Mouse (Mus musculus): Measurements from ENCODE around the gene Tstd1. TPM values are rescaled to one million over a fixed set of nuclear protein-coding genes. Genes with fewer than 3 reads are reported as not detected.

Gene Tstd1
- polyA plus RNA-seq (2014; fragmentation: Nextera tagmentation; extraction: Ambion mirVana): 3.2 and 3.3 TPM in 2 replicates

DNA sequence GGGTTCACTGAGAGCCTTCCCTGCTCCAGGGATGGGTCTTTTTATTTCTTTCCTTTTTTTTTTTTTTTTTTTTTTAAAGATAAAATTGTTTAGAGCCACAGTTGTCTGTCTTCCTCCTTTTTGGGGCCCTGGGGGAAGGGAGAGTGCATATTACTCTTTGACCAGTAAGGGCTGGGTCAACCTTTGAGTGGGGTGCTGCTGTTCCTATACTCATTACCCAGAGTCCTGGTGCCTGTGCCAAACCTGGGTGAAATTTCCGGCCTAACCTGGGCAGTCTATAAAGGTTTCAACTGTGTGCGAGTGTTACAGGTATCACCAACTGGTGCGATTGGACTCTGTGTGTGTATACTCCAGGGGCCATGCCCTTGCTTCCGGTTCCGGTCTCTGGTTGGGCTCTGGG, at the start of gene Tstd1:
Gene Tstd1 (plus strand): TSS at position 213 of the 400 bp plus-strand sequence.
- Histone ChIP-seq H3K9ac (ENCODE audit: low read length) (no peak within 1 kb of the TSS), H3K4me3 (ENCODE audit: low read depth, low read length) (no peak within 1 kb of the TSS), H3K9me3 (ENCODE audit: control insufficient read depth, low read length) (no peaks in the 10 kb centered on the region), H3K4me2 (ENCODE audit: low read depth, severe bottlenecking) (no peak within 1 kb of the TSS), H3K27ac (replicated peaks; ENCODE audit: low read depth, low read length) (no peak within 1 kb of the TSS), H3K4me1 (ENCODE audit: control insufficient read depth, insufficient read depth, low read length) (no peaks in the 10 kb centered on the region), H3K27me3 (ENCODE audit: control insufficient read depth, insufficient read depth, low read length) (no peaks in the 10 kb centered on the region), H3K36me3 (ENCODE audit: control insufficient read depth, insufficient read depth, low read length) (peaks cover 21% of the 10 kb centered on the region)
- DNase-seq (ENCODE audit: low spot score) (no peak), ATAC-seq (ENCODE audit: insufficient number of reproducible peaks, low FRiP score, low TSS enrichment, low read depth) (no peak)
- 95% methylated on average over 5 of the region's 5 CpGs for WGBS

DNA sequence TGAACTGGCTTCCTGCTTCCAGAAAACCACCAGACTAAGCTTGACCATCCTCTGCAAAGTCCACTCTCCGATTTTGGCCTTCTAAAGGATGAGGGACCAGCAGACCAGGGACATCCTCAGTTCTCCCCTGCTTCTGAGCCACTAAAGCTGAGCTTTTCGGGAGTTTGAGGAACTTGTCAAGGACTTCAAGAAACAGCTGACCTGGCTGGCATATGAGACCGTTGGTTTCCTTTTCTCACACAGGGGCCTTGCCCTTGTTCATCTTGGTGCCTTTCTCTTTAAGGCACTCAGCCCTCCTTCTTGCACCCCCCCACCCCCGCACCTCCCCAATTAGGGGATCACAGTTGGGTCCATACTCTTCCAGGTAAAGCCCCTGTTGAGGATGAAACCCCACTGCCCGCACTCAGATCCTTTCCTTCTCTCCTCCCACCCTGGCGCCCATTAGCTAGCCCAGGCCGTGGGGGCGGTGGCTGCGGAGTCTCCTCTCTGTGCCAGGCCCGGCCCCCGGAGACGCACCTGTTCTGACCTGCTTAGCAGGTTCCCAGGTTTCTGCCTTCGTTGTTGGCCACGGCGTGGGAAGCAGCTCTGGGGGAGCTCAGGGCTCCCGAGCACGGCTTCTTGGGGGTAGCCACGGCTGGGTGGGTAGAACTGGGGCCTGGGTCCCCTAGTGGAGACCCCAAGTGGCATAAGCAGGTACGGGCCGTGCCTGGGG, 48.7 kb upstream of the Tstd1 start, which contains the start of gene Nectin4:
Gene Nectin4 (plus strand): TSS at position 255 of the 712 bp plus-strand sequence.
- DNase-seq (ENCODE audit: low spot score): no peak
- Histone ChIP-seq H3K9me3 (ENCODE audit: control insufficient read depth, low read length) (no peaks in the 10 kb centered on the region), H3K27me3 (ENCODE audit: control insufficient read depth, insufficient read depth, low read length) (no peaks in the 10 kb centered on the region), H3K4me2 (ENCODE audit: low read depth, severe bottlenecking) (no peak within 1 kb of the TSS), H3K27ac (replicated peaks; ENCODE audit: low read depth, low read length) (no peak within 1 kb of the TSS), H3K9ac (ENCODE audit: low read length) (no peak within 1 kb of the TSS), H3K4me1 (ENCODE audit: control insufficient read depth, insufficient read depth, low read length) (peaks cover 5% of the 10 kb centered on the region; the same call in 1 of the 2 replicates), H3K4me3 (ENCODE audit: low read depth, low read length) (no peak within 1 kb of the TSS), H3K36me3 (ENCODE audit: control insufficient read depth, insufficient read depth, low read length) (no peaks in the 10 kb centered on the region)
- ATAC-seq (ENCODE audit: insufficient number of reproducible peaks, low FRiP score, low TSS enrichment, low read depth): no peak
- 42% methylated on average over 19 of the region's 20 CpGs for WGBS

DNA sequence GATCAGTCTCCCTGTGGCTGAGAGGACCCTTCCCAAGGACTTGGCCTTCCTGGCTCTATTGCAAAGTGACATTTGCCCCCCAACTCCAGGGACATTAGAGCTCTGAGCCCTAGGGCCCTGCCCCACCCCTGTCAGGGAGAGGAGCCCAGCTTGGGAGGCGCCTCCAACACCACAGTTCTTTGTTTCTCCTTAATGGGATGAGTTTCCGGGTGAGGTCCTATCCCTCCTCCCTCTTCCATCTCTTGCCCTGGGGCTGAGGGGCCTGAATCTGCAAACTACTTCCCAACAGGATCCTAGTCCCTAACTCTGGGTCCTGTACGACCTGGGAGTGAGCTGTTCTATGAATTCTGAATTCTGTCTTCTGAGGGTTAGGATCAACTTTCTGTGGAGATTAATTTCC, 45.8 kb upstream of the Tstd1 start:
- peaks cover 5% of the 10 kb centered on the region; the same call in 1 of the 2 replicates for H3K4me1 ChIP-seq (ENCODE audit: control insufficient read depth, insufficient read depth, low read length)
- no peak overlapping the region for H3K9ac ChIP-seq (ENCODE audit: low read length)
- H3K27ac ChIP-seq (replicated peaks; ENCODE audit: low read depth, low read length): no peak overlapping the region
- no peak overlapping the region for H3K4me3 ChIP-seq (ENCODE audit: low read depth, low read length)
- H3K9me3 ChIP-seq (ENCODE audit: control insufficient read depth, low read length): no peaks in the 10 kb centered on the region
- no peak for ATAC-seq (ENCODE audit: insufficient number of reproducible peaks, low FRiP score, low TSS enrichment, low read depth)
- no peak overlapping the region for H3K4me2 ChIP-seq (ENCODE audit: low read depth, severe bottlenecking)
- DNase-seq (ENCODE audit: low spot score): no peak
- 57% methylated on average over 3 of the region's 3 CpGs for WGBS
- no peaks in the 10 kb centered on the region for H3K36me3 ChIP-seq (ENCODE audit: control insufficient read depth, insufficient read depth, low read length)
- H3K27me3 ChIP-seq (ENCODE audit: control insufficient read depth, insufficient read depth, low read length): no peaks in the 10 kb centered on the region

GRCm38 (mm10) chr1:171373946-171374345, 44.7 kb upstream of the Tstd1 start:
- H3K4me3 ChIP-seq (ENCODE audit: low read depth, low read length): no peak overlapping the region
- 3% methylated on average over 4 of the region's 4 CpGs for whole genome bisulfite sequencing
- peak; percentile 19; the same call in 1 of the 2 replicates for ATAC-seq (ENCODE audit: insufficient number of reproducible peaks, low FRiP score, low TSS enrichment, low read depth)
- no peak overlapping the region for H3K9ac ChIP-seq (ENCODE audit: low read length)
- no peaks in the 10 kb centered on the region for H3K27me3 ChIP-seq (ENCODE audit: control insufficient read depth, insufficient read depth, low read length)
- no peak for DNase-seq (ENCODE audit: low spot score)
- no peak overlapping the region for H3K4me2 ChIP-seq (ENCODE audit: low read depth, severe bottlenecking)
- H3K27ac ChIP-seq (replicated peaks; ENCODE audit: low read depth, low read length): peak overlapping the region; percentile 47; the same call in 1 of the 2 replicates
- H3K9me3 ChIP-seq (ENCODE audit: control insufficient read depth, low read length): no peaks in the 10 kb centered on the region
- H3K4me1 ChIP-seq (ENCODE audit: control insufficient read depth, insufficient read depth, low read length): peaks cover 5% of the 10 kb centered on the region; the same call in 1 of the 2 replicates
- no peaks in the 10 kb centered on the region for H3K36me3 ChIP-seq (ENCODE audit: control insufficient read depth, insufficient read depth, low read length)

DNA sequence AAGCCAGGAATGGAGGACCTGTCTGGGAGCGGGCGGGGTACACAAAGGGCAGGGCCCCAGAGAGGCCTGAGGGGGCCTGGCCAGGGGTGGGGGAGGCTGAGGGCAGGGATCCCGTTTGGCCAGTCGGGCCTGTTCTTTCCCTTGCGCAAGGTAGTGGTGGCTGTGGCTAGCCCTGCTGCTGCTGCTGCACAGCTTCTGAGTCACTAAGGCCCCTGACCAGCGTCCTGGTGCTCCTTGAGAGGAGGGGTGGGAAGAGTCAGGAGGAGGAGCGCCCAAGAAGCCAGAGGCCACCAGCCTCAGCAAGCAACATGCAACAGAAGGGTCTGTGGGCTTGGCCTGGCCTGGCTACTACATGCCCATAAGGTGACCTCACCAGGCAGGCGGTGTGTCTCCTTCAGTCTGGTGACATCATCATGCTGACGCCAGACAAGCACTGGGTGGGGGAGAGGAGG, 43.0 kb upstream of the Tstd1 start:
- peaks cover 6% of the 10 kb centered on the region for H3K27me3 ChIP-seq (ENCODE audit: control insufficient read depth, insufficient read depth, low read length)
- H3K4me2 ChIP-seq (ENCODE audit: low read depth, severe bottlenecking): no peak overlapping the region
- no peak for DNase-seq (ENCODE audit: low spot score)
- H3K27ac ChIP-seq (replicated peaks; ENCODE audit: low read depth, low read length): no peak overlapping the region
- H3K9me3 ChIP-seq (ENCODE audit: control insufficient read depth, low read length): no peaks in the 10 kb centered on the region
- peaks cover 5% of the 10 kb centered on the region; the same call in 1 of the 2 replicates for H3K4me1 ChIP-seq (ENCODE audit: control insufficient read depth, insufficient read depth, low read length)
- H3K36me3 ChIP-seq (ENCODE audit: control insufficient read depth, insufficient read depth, low read length): no peaks in the 10 kb centered on the region
- H3K9ac ChIP-seq (ENCODE audit: low read length): no peak overlapping the region
- 37% methylated on average over 9 of the region's 9 CpGs for WGBS
- ATAC-seq (ENCODE audit: insufficient number of reproducible peaks, low FRiP score, low TSS enrichment, low read depth): no peak
- H3K4me3 ChIP-seq (ENCODE audit: low read depth, low read length): no peak overlapping the region

GRCm38 (mm10) chr1:171378298-171378697, 40.4 kb upstream of the Tstd1 start:
- Histone ChIP-seq H3K27ac (replicated peaks; ENCODE audit: low read depth, low read length) (no peak overlapping the region), H3K9me3 (ENCODE audit: control insufficient read depth, low read length) (no peaks in the 10 kb centered on the region), H3K4me2 (ENCODE audit: low read depth, severe bottlenecking) (no peak overlapping the region), H3K9ac (ENCODE audit: low read length) (no peak overlapping the region), H3K4me3 (ENCODE audit: low read depth, low read length) (no peak overlapping the region), H3K36me3 (ENCODE audit: control insufficient read depth, insufficient read depth, low read length) (no peaks in the 10 kb centered on the region), H3K27me3 (ENCODE audit: control insufficient read depth, insufficient read depth, low read length) (peaks cover 8% of the 10 kb centered on the region), H3K4me1 (ENCODE audit: control insufficient read depth, insufficient read depth, low read length) (peaks cover 5% of the 10 kb centered on the region; the same call in 1 of the 2 replicates)
- WGBS: 83% methylated on average over 6 of the region's 6 CpGs
- DNase-seq (ENCODE audit: low spot score) (no peak), ATAC-seq (ENCODE audit: insufficient number of reproducible peaks, low FRiP score, low TSS enrichment, low read depth) (no peak)

DNA sequence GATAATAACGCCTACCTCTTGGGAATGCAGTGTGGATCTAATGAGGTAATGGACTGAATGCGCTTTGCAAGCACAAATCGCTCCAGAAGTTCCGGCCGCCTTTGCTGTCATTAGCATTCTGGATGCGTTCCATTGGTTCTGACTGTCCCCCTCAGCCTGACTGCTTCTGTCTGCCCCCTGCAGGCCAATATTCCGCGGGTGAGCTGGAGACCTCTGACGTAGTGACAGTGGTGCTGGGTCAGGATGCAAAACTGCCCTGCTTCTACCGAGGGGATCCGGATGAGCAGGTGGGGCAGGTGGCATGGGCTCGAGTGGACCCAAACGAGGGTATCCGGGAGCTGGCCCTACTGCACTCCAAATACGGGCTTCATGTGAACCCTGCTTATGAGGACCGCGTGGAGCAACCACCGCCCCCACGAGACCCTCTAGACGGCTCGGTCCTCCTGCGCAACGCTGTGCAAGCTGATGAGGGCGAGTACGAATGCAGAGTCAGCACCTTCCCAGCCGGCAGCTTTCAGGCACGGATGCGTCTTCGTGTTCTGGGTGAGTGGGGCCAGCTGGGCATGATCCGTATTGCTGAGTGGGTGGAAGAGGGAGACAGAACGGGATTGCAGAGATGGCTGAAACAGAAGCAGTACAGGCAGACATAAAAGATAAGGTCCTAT, 38.6 kb upstream of the Tstd1 start:
- 9% methylated on average over 31 of the region's 31 CpGs for WGBS
- Histone ChIP-seq H3K9ac (ENCODE audit: low read length) (no peak overlapping the region), H3K27ac (replicated peaks; ENCODE audit: low read depth, low read length) (no peak overlapping the region), H3K27me3 (ENCODE audit: control insufficient read depth, insufficient read depth, low read length) (peaks cover 8% of the 10 kb centered on the region), H3K4me1 (ENCODE audit: control insufficient read depth, insufficient read depth, low read length) (no peaks in the 10 kb centered on the region), H3K36me3 (ENCODE audit: control insufficient read depth, insufficient read depth, low read length) (no peaks in the 10 kb centered on the region), H3K4me3 (ENCODE audit: low read depth, low read length) (no peak overlapping the region), H3K9me3 (ENCODE audit: control insufficient read depth, low read length) (no peaks in the 10 kb centered on the region), H3K4me2 (ENCODE audit: low read depth, severe bottlenecking) (peak overlapping the region; percentile 24; the same call in 1 of the 2 replicates)
- DNase-seq (ENCODE audit: low spot score) (peak; percentile 70), ATAC-seq (ENCODE audit: insufficient number of reproducible peaks, low FRiP score, low TSS enrichment, low read depth) (peak; percentile 51; the same call in 1 of the 2 replicates)

- peaks cover 8% of the 10 kb centered on the region for H3K27me3 ChIP-seq (ENCODE audit: control insufficient read depth, insufficient read depth, low read length)
- DNase-seq (ENCODE audit: low spot score) (no peak), ATAC-seq (ENCODE audit: insufficient number of reproducible peaks, low FRiP score, low TSS enrichment, low read depth) (no peak)
- no peaks in the 10 kb centered on the region for H3K9me3 ChIP-seq (ENCODE audit: control insufficient read depth, low read length)
- H3K36me3 ChIP-seq (ENCODE audit: control insufficient read depth, insufficient read depth, low read length): no peaks in the 10 kb centered on the region
- no peak overlapping the region for H3K9ac ChIP-seq (ENCODE audit: low read length)
- 84% methylated on average over 11 of the region's 11 CpGs for WGBS
- H3K4me2 ChIP-seq (ENCODE audit: low read depth, severe bottlenecking): no peak overlapping the region
- no peak overlapping the region for H3K27ac ChIP-seq (replicated peaks; ENCODE audit: low read depth, low read length)
- no peak overlapping the region for H3K4me3 ChIP-seq (ENCODE audit: low read depth, low read length)
- no peaks in the 10 kb centered on the region for H3K4me1 ChIP-seq (ENCODE audit: control insufficient read depth, insufficient read depth, low read length)
Observed at GRCm38 (mm10) chr1:171382096-171382620, 36.5 kb upstream of the Tstd1 start.

Data from limb, embryonic 11.5 days (tissue).